Mouse (Mus musculus): ENCODE data around the gene Atoh8. TPM values are rescaled to one million over a fixed set of nuclear protein-coding genes. Genes with fewer than 3 reads are reported as not detected.

Atoh8 gene
- polyA plus RNA-seq, 1 experiment = 9.1 TPM

GRCm38 (mm10) chr6:72209738-72210137 is 25.6 kb downstream of the Atoh8 start:
- no peak overlapping the region for H3K4me3 ChIP-seq (ENCODE audit: low read depth, low read length)
- no peaks in the 10 kb centered on the region; the same call in 1 of the 2 replicates for H3K36me3 ChIP-seq (ENCODE audit: control insufficient read depth, insufficient read depth, low read length)
- no peak overlapping the region for H3K27ac ChIP-seq (ENCODE audit: insufficient read depth, low read depth, low read length)
- 88% methylated on average over 7 of the region's 7 CpGs for WGBS
- peaks cover 3% of the 10 kb centered on the region for H3K4me1 ChIP-seq (ENCODE audit: control insufficient read depth, insufficient read depth, insufficient read length, low read length)
- no peak for TF ChIP-seq POLR2A (IDR thresholded peaks at IDR 0.05; ENCODE audit: low read depth, low read length)
- no peak for TF ChIP-seq CTCF (IDR thresholded peaks at IDR 0.05; ENCODE audit: extremely low read depth, insufficient read length, insufficient replicate concordance, low read depth, low read length)
- no peaks in the 10 kb centered on the region for H3K27me3 ChIP-seq (ENCODE audit: control insufficient read depth, insufficient read depth, low read length)

GRCm38 (mm10) chr6:72208406-72209045 is 26.9 kb downstream of the Atoh8 start:
- no peak overlapping the region for H3K4me3 ChIP-seq (ENCODE audit: low read depth, low read length)
- H3K27me3 ChIP-seq (ENCODE audit: control insufficient read depth, insufficient read depth, low read length) = no peaks in the 10 kb centered on the region
- no peaks in the 10 kb centered on the region; the same call in 1 of the 2 replicates for H3K36me3 ChIP-seq (ENCODE audit: control insufficient read depth, insufficient read depth, low read length)
- no peak overlapping the region for H3K27ac ChIP-seq (ENCODE audit: insufficient read depth, low read depth, low read length)
- WGBS = 92% methylated on average over 8 of the region's 8 CpGs
- peaks cover 3% of the 10 kb centered on the region for H3K4me1 ChIP-seq (ENCODE audit: control insufficient read depth, insufficient read depth, insufficient read length, low read length)
- TF ChIP-seq POLR2A (IDR thresholded peaks at IDR 0.05; ENCODE audit: low read depth, low read length) (no peak), CTCF (IDR thresholded peaks at IDR 0.05; ENCODE audit: extremely low read depth, insufficient read length, insufficient replicate concordance, low read depth, low read length) (no peak)

GRCm38 (mm10) chr6:72206021-72206420 is 29.4 kb downstream of the Atoh8 start:
- Histone ChIP-seq H3K4me3 (ENCODE audit: low read depth, low read length) (no peak overlapping the region), H3K27ac (ENCODE audit: insufficient read depth, low read depth, low read length) (no peak overlapping the region), H3K27me3 (ENCODE audit: control insufficient read depth, insufficient read depth, low read length) (no peaks in the 10 kb centered on the region), H3K4me1 (ENCODE audit: control insufficient read depth, insufficient read depth, insufficient read length, low read length) (no peaks in the 10 kb centered on the region), H3K36me3 (ENCODE audit: control insufficient read depth, insufficient read depth, low read length) (no peaks in the 10 kb centered on the region; the same call in 1 of the 2 replicates)
- WGBS = 90% methylated on average over 9 of the region's 9 CpGs
- TF ChIP-seq POLR2A (IDR thresholded peaks at IDR 0.05; ENCODE audit: low read depth, low read length) (no peak), CTCF (IDR thresholded peaks at IDR 0.05; ENCODE audit: extremely low read depth, insufficient read length, insufficient replicate concordance, low read depth, low read length) (no peak)

- H3K36me3 ChIP-seq (ENCODE audit: control insufficient read depth, insufficient read depth, low read length) = no peaks in the 10 kb centered on the region; the same call in 1 of the 2 replicates
- 72% methylated on average over 7 of the region's 7 CpGs for WGBS
- TF ChIP-seq CTCF (IDR thresholded peaks at IDR 0.05; ENCODE audit: extremely low read depth, insufficient read length, insufficient replicate concordance, low read depth, low read length) (no peak), POLR2A (IDR thresholded peaks at IDR 0.05; ENCODE audit: low read depth, low read length) (no peak)
- no peak overlapping the region for H3K4me3 ChIP-seq (ENCODE audit: low read depth, low read length)
- H3K4me1 ChIP-seq (ENCODE audit: control insufficient read depth, insufficient read depth, insufficient read length, low read length) = no peaks in the 10 kb centered on the region
- no peaks in the 10 kb centered on the region for H3K27me3 ChIP-seq (ENCODE audit: control insufficient read depth, insufficient read depth, low read length)
- no peak overlapping the region for H3K27ac ChIP-seq (ENCODE audit: insufficient read depth, low read depth, low read length)
Measured at GRCm38 (mm10) chr6:72204858-72205257, 30.5 kb downstream of the Atoh8 start.

- Histone ChIP-seq H3K4me1 (ENCODE audit: control insufficient read depth, insufficient read depth, insufficient read length, low read length) (no peaks in the 10 kb centered on the region), H3K36me3 (ENCODE audit: control insufficient read depth, insufficient read depth, low read length) (no peaks in the 10 kb centered on the region; the same call in 1 of the 2 replicates), H3K4me3 (ENCODE audit: low read depth, low read length) (no peak overlapping the region), H3K27me3 (ENCODE audit: control insufficient read depth, insufficient read depth, low read length) (no peaks in the 10 kb centered on the region), H3K27ac (ENCODE audit: insufficient read depth, low read depth, low read length) (no peak overlapping the region)
- WGBS = 43% methylated on average over 5 of the region's 5 CpGs
- TF ChIP-seq POLR2A (IDR thresholded peaks at IDR 0.05; ENCODE audit: low read depth, low read length) (no peak), CTCF (IDR thresholded peaks at IDR 0.05; ENCODE audit: extremely low read depth, insufficient read length, insufficient replicate concordance, low read depth, low read length) (no peak)
Measured at GRCm38 (mm10) chr6:72203279-72203678, 32.1 kb downstream of the Atoh8 start.

GRCm38 (mm10) chr6:72202732-72203131 is 32.6 kb downstream of the Atoh8 start:
- TF ChIP-seq CTCF (IDR thresholded peaks at IDR 0.05; ENCODE audit: extremely low read depth, insufficient read length, insufficient replicate concordance, low read depth, low read length) = no peak
- no peak overlapping the region for H3K4me3 ChIP-seq (ENCODE audit: low read depth, low read length)
- WGBS = 81% methylated on average over 5 of the region's 5 CpGs
- no peaks in the 10 kb centered on the region for H3K27me3 ChIP-seq (ENCODE audit: control insufficient read depth, insufficient read depth, low read length)
- no peak overlapping the region for H3K27ac ChIP-seq (ENCODE audit: insufficient read depth, low read depth, low read length)
- H3K4me1 ChIP-seq (ENCODE audit: control insufficient read depth, insufficient read depth, insufficient read length, low read length) = no peaks in the 10 kb centered on the region
- H3K36me3 ChIP-seq (ENCODE audit: control insufficient read depth, insufficient read depth, low read length) = no peaks in the 10 kb centered on the region; the same call in 1 of the 2 replicates

- H3K4me1 ChIP-seq (ENCODE audit: control insufficient read depth, insufficient read depth, insufficient read length, low read length) = no peaks in the 10 kb centered on the region
- no peak overlapping the region for H3K27ac ChIP-seq (ENCODE audit: insufficient read depth, low read depth, low read length)
- H3K36me3 ChIP-seq (ENCODE audit: control insufficient read depth, insufficient read depth, low read length) = no peaks in the 10 kb centered on the region
- H3K4me3 ChIP-seq (ENCODE audit: low read depth, low read length) = no peak overlapping the region
- H3K27me3 ChIP-seq (ENCODE audit: control insufficient read depth, insufficient read depth, low read length) = no peaks in the 10 kb centered on the region
- 80% methylated on average over 11 of the region's 11 CpGs for WGBS
- no peak for TF ChIP-seq POLR2A (IDR thresholded peaks at IDR 0.05; ENCODE audit: low read depth, low read length)
- TF ChIP-seq CTCF (IDR thresholded peaks at IDR 0.05; ENCODE audit: extremely low read depth, insufficient read length, insufficient replicate concordance, low read depth, low read length) = no peak
Measured at GRCm38 (mm10) chr6:72200595-72201256, 34.7 kb downstream of the Atoh8 start.
